In genomic region chr14:15438485-15439157, GRCm38 (mm10) we compare ENCODE assay signal across 7 mouse cellular contexts. TPM values are rescaled to one million over a fixed set of nuclear protein-coding genes. Genes with fewer than 3 reads are reported as not detected.
A peak's percentile ranks its signal among the peaks of the same experiment; 100 is the strongest.
DNase-seq lines count a peak whose midpoint lies in the region; ATAC-seq and TF ChIP-seq lines count a peak whose summit lies in the region.

Gene Lrrc3b, minus strand, starts transcription at chr14:15438987.

- peak within 1 kb of the TSS; percentile 88 for H3K4me2 ChIP-seq in hindbrain, postnatal 0 days (ENCODE audit: low read depth, low read length)
- H3K4me2 ChIP-seq in midbrain, embryonic 12.5 days (replicated peaks) = peak within 1 kb of the TSS; percentile 94

- TF ChIP-seq CTCF in hindbrain, postnatal 0 days (IDR thresholded peaks at IDR 0.05; ENCODE audit: low read depth) = peak; percentile 59

- H3K9me3 ChIP-seq in hindbrain, postnatal 0 days (ENCODE audit: low read length) = no peaks in the 10 kb centered on the region
- H3K9me3 ChIP-seq in midbrain, embryonic 12.5 days = no peaks in the 10 kb centered on the region

- WGBS in hindbrain, postnatal 0 days = under 1% methylated on average over 51 of the region's 51 CpGs
- under 1% methylated on average over 51 of the region's 51 CpGs for WGBS in midbrain, embryonic 12.5 days

- H3K9ac ChIP-seq in hindbrain, postnatal 0 days (replicated peaks; ENCODE audit: low read length) = peak within 1 kb of the TSS; percentile 74
- H3K9ac ChIP-seq in midbrain, embryonic 12.5 days (replicated peaks) = peak within 1 kb of the TSS; percentile 47; the same call in 1 of the 2 replicates

- no peaks in the 10 kb centered on the region; the same call in 1 of the 2 replicates for H3K4me1 ChIP-seq in hindbrain, postnatal 0 days (ENCODE audit: insufficient read depth, low read length)
- peaks cover 13% of the 10 kb centered on the region; the same call in 1 of the 2 replicates for H3K4me1 ChIP-seq in midbrain, embryonic 12.5 days

- H3K27ac ChIP-seq in hindbrain, postnatal 0 days = peak within 1 kb of the TSS; percentile 90
- no peak within 1 kb of the TSS; the same call in 1 of the 2 replicates for H3K27ac ChIP-seq in midbrain, embryonic 12.5 days (replicated peaks)

- H3K27me3 ChIP-seq in hindbrain, postnatal 0 days (ENCODE audit: insufficient read depth, low read length) = no peaks in the 10 kb centered on the region
- peaks cover 35% of the 10 kb centered on the region for H3K27me3 ChIP-seq in midbrain, embryonic 12.5 days

- ATAC-seq in hindbrain, postnatal 0 days = peak; percentile 89
- peak; percentile 85 for ATAC-seq in midbrain, embryonic 12.5 days (ENCODE audit: low FRiP score, low read depth)

- H3K36me3 ChIP-seq in hindbrain, postnatal 0 days (ENCODE audit: insufficient read depth, low read length) = no peaks in the 10 kb centered on the region
- no peaks in the 10 kb centered on the region for H3K36me3 ChIP-seq in midbrain, embryonic 12.5 days

- H3K4me3 ChIP-seq in hindbrain, postnatal 0 days (ENCODE audit: low read length) = peak within 1 kb of the TSS; percentile 73
- H3K4me3 ChIP-seq in midbrain, embryonic 12.5 days = peak within 1 kb of the TSS; percentile 58

- DNase-seq in adrenal gland, postnatal 36 days = peak; percentile 56 to 71
- peak; percentile 90 to 92 for DNase-seq in cerebellum, postnatal 25 days
- DNase-seq in frontal cortex, postnatal 36 days (ENCODE audit: low spot score in 2 of 2) = peak; percentile 69 to 80
- DNase-seq in hindbrain, postnatal 0 days (ENCODE audit: low spot score) = peak; percentile 84
- peak; percentile 52 to 74 for DNase-seq in left cerebral cortex, adult 8-10 months (ENCODE audit: low spot score in 2 of 2)
- DNase-seq in thymus, postnatal 14 days = peak; percentile 23

RNA-seq across cellular contexts. Expression of gene Lrrc3b, which starts in this region (rescaled TPM):
- 1 to 10 TPM; 7.7 to 9.6 TPM for total RNA-seq in adrenal gland, postnatal 36 days (2021)
- 42.7 and 51.5 TPM in 2 replicates for total RNA-seq in hindbrain, postnatal 0 days (2014; rRNA removed)
- polyA plus RNA-seq in hindbrain, postnatal 0 days (2015; fragmentation: Nextera tagmentation; extraction: Ambion mirVana) = 33.5 and 36.4 TPM in 2 replicates
- total RNA-seq in left cerebral cortex, adult 8-10 months (2022) = 10 to 100 TPM; 17.0 to 18.6 (median 18.1) TPM
- 1.5 and 2.6 TPM in 2 replicates for polyA plus RNA-seq in midbrain, embryonic 12.5 days (2016; fragmentation: Nextera tagmentation; extraction: Ambion mirVana)

Comparison
In these comparisons a context has a peak if more than half of its experiments do, and no peak if none do; other contexts are left out.
1. DNase-seq: peak in every context shown above with its lines; median percentile 91 in cerebellum, postnatal 25 days; 84 in hindbrain, postnatal 0 days; 74 in frontal cortex, postnatal 36 days; 64 in adrenal gland, postnatal 36 days; 63 in left cerebral cortex, adult 8-10 months; 23 in thymus, postnatal 14 days.